Mouse (Mus musculus): ENCODE data around the gene Gab1.

DNA sequence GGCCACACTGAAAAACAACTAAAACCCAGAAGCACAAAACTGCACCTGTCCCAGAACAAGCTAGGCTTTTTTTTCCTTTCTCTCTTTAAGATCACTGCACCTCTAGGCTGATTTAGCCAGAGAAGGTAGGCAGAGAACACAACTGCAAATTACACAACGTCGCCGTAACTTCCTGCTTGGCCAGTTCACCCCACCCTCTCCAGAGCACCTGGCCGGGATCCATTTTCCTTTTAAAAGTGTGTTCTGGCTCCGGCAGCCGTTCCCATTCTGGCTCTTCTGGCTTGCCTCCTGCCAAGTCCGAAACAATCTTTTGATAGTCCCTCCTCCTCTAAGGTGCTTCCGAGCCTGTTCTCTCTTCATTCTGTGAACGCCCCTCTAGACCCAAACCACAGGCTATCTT, 32.4 kb downstream of the Gab1 start:
- no peak for TF ChIP-seq EP300 (IDR thresholded peaks at IDR 0.05; ENCODE audit: low read depth in 1 of 2, low read length in 2 of 2)
- TF ChIP-seq POLR2AphosphoS5 (IDR thresholded peaks at IDR 0.05; ENCODE audit: borderline replicate concordance, low read depth, low read length): no peak
- no peak for TF ChIP-seq SIN3A (IDR thresholded peaks at IDR 0.05; ENCODE audit: low read length)
- TF ChIP-seq RCOR1 (IDR thresholded peaks at IDR 0.05; ENCODE audit: low read depth, low read length): no peak
- no peak for TF ChIP-seq POLR2A (IDR thresholded peaks at IDR 0.05; ENCODE audit: control insufficient read depth in 1 of 2, insufficient read depth in 1 of 2, low read depth in 1 of 2, low read length in 2 of 2, poor library complexity in 1 of 2)
